ENCODE assay signal across 8 mouse cellular contexts in genomic region chr12:24830086-24830485, GRCm38 (mm10). TPM values are rescaled to one million over a fixed set of nuclear protein-coding genes. Genes with fewer than 3 reads are reported as not detected.
DNase-seq lines count a peak whose midpoint lies in the region; ATAC-seq and TF ChIP-seq lines count a peak whose summit lies in the region.

No protein-coding gene starts in this region.

- WGBS in liver, embryonic 11.5 days, result 73% methylated on average over 1 of the region's 1 CpGs
- 94% methylated on average over 1 of the region's 1 CpGs for WGBS in liver, postnatal 0 days (ENCODE audit: insufficient replicate concordance)
- 44% methylated on average over 1 of the region's 1 CpGs for WGBS in forebrain, embryonic 12.5 days
- WGBS in intestine, embryonic 16.5 days, result 57% methylated on average over 1 of the region's 1 CpGs
- 34% methylated on average over 1 of the region's 1 CpGs for WGBS in neural tube, embryonic 14.5 days

- TF ChIP-seq EP300 in liver, postnatal 0 days (IDR thresholded peaks at IDR 0.05; ENCODE audit: low read depth), result no peak

- no peaks in the 10 kb centered on the region for H3K36me3 ChIP-seq in liver, embryonic 11.5 days (ENCODE audit: control insufficient read depth, insufficient read depth, low read length)
- no peaks in the 10 kb centered on the region for H3K36me3 ChIP-seq in liver, postnatal 0 days (replicated peaks; ENCODE audit: insufficient read depth, low read length)
- no peaks in the 10 kb centered on the region for H3K36me3 ChIP-seq in forebrain, embryonic 12.5 days (replicated peaks)
- no peaks in the 10 kb centered on the region for H3K36me3 ChIP-seq in intestine, embryonic 16.5 days (ENCODE audit: control insufficient read depth, insufficient read depth, low read length)
- no peaks in the 10 kb centered on the region for H3K36me3 ChIP-seq in neural tube, embryonic 14.5 days (ENCODE audit: control insufficient read depth, insufficient read depth, low read length)

- H3K9me3 ChIP-seq in liver, embryonic 11.5 days (ENCODE audit: control insufficient read depth, low read length), result no peaks in the 10 kb centered on the region
- no peaks in the 10 kb centered on the region for H3K9me3 ChIP-seq in liver, postnatal 0 days (ENCODE audit: low read length)
- H3K9me3 ChIP-seq in forebrain, embryonic 12.5 days, result no peaks in the 10 kb centered on the region
- H3K9me3 ChIP-seq in intestine, embryonic 16.5 days (ENCODE audit: control insufficient read depth, low read length), result no peaks in the 10 kb centered on the region
- no peaks in the 10 kb centered on the region for H3K9me3 ChIP-seq in neural tube, embryonic 14.5 days (ENCODE audit: control insufficient read depth, low read length)

- peak overlapping the region; percentile 70; the same call in 1 of the 2 replicates for H3K27ac ChIP-seq in liver, embryonic 11.5 days (ENCODE audit: low read depth, low read length)
- no peak overlapping the region for H3K27ac ChIP-seq in liver, postnatal 0 days (ENCODE audit: low read depth)
- peak overlapping the region; percentile 98; the same call in 1 of the 2 replicates for H3K27ac ChIP-seq in forebrain, embryonic 12.5 days
- H3K27ac ChIP-seq in intestine, embryonic 16.5 days (ENCODE audit: low read length), result no peak overlapping the region
- peak overlapping the region; percentile 99 for H3K27ac ChIP-seq in neural tube, embryonic 14.5 days (ENCODE audit: low read depth, low read length)

- no peak for TF ChIP-seq CTCF in liver, postnatal 0 days (IDR thresholded peaks at IDR 0.05; ENCODE audit: low read depth)

- H3K4me1 ChIP-seq in liver, embryonic 11.5 days (replicated peaks; ENCODE audit: control insufficient read depth, insufficient read depth, low read length), result peaks cover 16% of the 10 kb centered on the region
- peaks cover 14% of the 10 kb centered on the region for H3K4me1 ChIP-seq in liver, postnatal 0 days (ENCODE audit: insufficient read depth)
- H3K4me1 ChIP-seq in forebrain, embryonic 12.5 days, result peaks cover 33% of the 10 kb centered on the region
- H3K4me1 ChIP-seq in intestine, embryonic 16.5 days (ENCODE audit: control insufficient read depth, insufficient read depth, low read length), result peaks cover 8% of the 10 kb centered on the region
- H3K4me1 ChIP-seq in neural tube, embryonic 14.5 days (ENCODE audit: control insufficient read depth, insufficient read depth, low read length), result peaks cover 23% of the 10 kb centered on the region

- ATAC-seq in liver, embryonic 11.5 days (replicated peaks; ENCODE audit: low FRiP score), result no peak
- no peak for ATAC-seq in liver, postnatal 0 days
- ATAC-seq in forebrain, embryonic 12.5 days (ENCODE audit: low FRiP score), result no peak
- no peak for ATAC-seq in intestine, embryonic 16.5 days
- no peak for ATAC-seq in neural tube, embryonic 14.5 days (ENCODE audit: low read depth)

- peak overlapping the region; percentile 99 for H3K4me2 ChIP-seq in liver, embryonic 11.5 days
- H3K4me2 ChIP-seq in liver, postnatal 0 days (ENCODE audit: low read depth, low read length), result no peak overlapping the region
- H3K4me2 ChIP-seq in forebrain, embryonic 12.5 days, result peak overlapping the region; percentile 71
- H3K4me2 ChIP-seq in intestine, embryonic 16.5 days (ENCODE audit: low read depth, low read length), result peak overlapping the region; percentile 93
- peak overlapping the region; percentile 76 for H3K4me2 ChIP-seq in neural tube, embryonic 14.5 days (ENCODE audit: low read depth, low read length)

- peaks cover 2% of the 10 kb centered on the region; the same call in 1 of the 2 replicates for H3K27me3 ChIP-seq in liver, embryonic 11.5 days (replicated peaks; ENCODE audit: control insufficient read depth, insufficient read depth, low read length)
- peaks cover 14% of the 10 kb centered on the region for H3K27me3 ChIP-seq in liver, postnatal 0 days (ENCODE audit: insufficient read depth, low read length)
- H3K27me3 ChIP-seq in forebrain, embryonic 12.5 days, result no peaks in the 10 kb centered on the region
- no peaks in the 10 kb centered on the region for H3K27me3 ChIP-seq in intestine, embryonic 16.5 days (replicated peaks; ENCODE audit: control insufficient read depth, insufficient read depth, low read length)
- no peaks in the 10 kb centered on the region for H3K27me3 ChIP-seq in neural tube, embryonic 14.5 days (ENCODE audit: control insufficient read depth, insufficient read depth, low read length)

- H3K4me3 ChIP-seq in liver, embryonic 11.5 days (ENCODE audit: low read depth, low read length), result peak overlapping the region; percentile 89
- H3K4me3 ChIP-seq in liver, postnatal 0 days (ENCODE audit: low read depth, low read length), result no peak overlapping the region
- peak overlapping the region; percentile 95 for H3K4me3 ChIP-seq in forebrain, embryonic 12.5 days (replicated peaks)
- H3K4me3 ChIP-seq in intestine, embryonic 16.5 days (ENCODE audit: low read length), result peak overlapping the region; percentile 89; the same call in 1 of the 2 replicates
- peak overlapping the region; percentile 84 for H3K4me3 ChIP-seq in neural tube, embryonic 14.5 days (ENCODE audit: low read depth, low read length)

- H3K9ac ChIP-seq in liver, embryonic 11.5 days (ENCODE audit: low read depth, low read length), result peak overlapping the region; percentile 76
- H3K9ac ChIP-seq in liver, postnatal 0 days (replicated peaks), result no peak overlapping the region
- H3K9ac ChIP-seq in forebrain, embryonic 12.5 days, result peak overlapping the region; percentile 94
- H3K9ac ChIP-seq in intestine, embryonic 16.5 days (ENCODE audit: low read depth, low read length), result peak overlapping the region; percentile 87
- H3K9ac ChIP-seq in neural tube, embryonic 14.5 days (replicated peaks; ENCODE audit: low read depth, low read length), result peak overlapping the region; percentile 97

- DNase-seq in liver, embryonic 11.5 days (ENCODE audit: low spot score), result no peak
- no peak for DNase-seq in liver, postnatal 0 days
- DNase-seq in urinary bladder, postnatal 36 days (ENCODE audit: low spot score in 2 of 2), result no peak
- DNase-seq in adrenal gland, postnatal 4 days (ENCODE audit: low spot score in 2 of 2), result no peak
- no peak for DNase-seq in left cerebral cortex, adult 8-10 months (ENCODE audit: low spot score in 2 of 2)

RNA-seq across cellular contexts. Expression of gene Mboat2, which starts 0.6 kb away (rescaled TPM):
- polyA plus RNA-seq in liver, embryonic 11.5 days (2014; fragmentation: Nextera tagmentation; extraction: Ambion mirVana), result 16.0 and 18.1 TPM in 2 replicates
- 1.9 and 2.0 TPM in 2 replicates for polyA plus RNA-seq in liver, postnatal 0 days (2015; fragmentation: Nextera tagmentation; extraction: Ambion mirVana)
- 58.4 and 60.0 TPM in 2 replicates for polyA plus RNA-seq in forebrain, embryonic 12.5 days (2016; fragmentation: Nextera tagmentation; extraction: Ambion mirVana)
- polyA plus RNA-seq in intestine, embryonic 16.5 days (2015; fragmentation: Nextera tagmentation; extraction: Ambion mirVana), result 16.5 and 19.5 TPM in 2 replicates
- polyA plus RNA-seq in neural tube, embryonic 14.5 days (2014; fragmentation: Nextera tagmentation; extraction: Ambion mirVana), result 80.5 and 93.8 TPM in 2 replicates
- 10 to 100 TPM; 25.9 to 27.1 TPM for total RNA-seq in adrenal gland, postnatal 4 days (2021)
- 10 to 100 TPM; 74.1 to 93.2 (median 82.1) TPM for total RNA-seq in left cerebral cortex, adult 8-10 months (2022)

Comparison
In these comparisons a context has a peak if more than half of its experiments do, and no peak if none do; other contexts are left out.
1. H3K27ac ChIP-seq: peak in liver, embryonic 11.5 days (single experiment), forebrain, embryonic 12.5 days (single experiment) and neural tube, embryonic 14.5 days (single experiment); none in liver, postnatal 0 days (single experiment) and intestine, embryonic 16.5 days (single experiment).